Mouse (Mus musculus): Measurements from ENCODE around the gene H2-T24.
A peak's percentile ranks its signal among the peaks of the same experiment; 100 is the strongest.
"Not testable (repeated sequence)": the region's sequence is repeated elsewhere in the genome, so short reads cannot be mapped to it uniquely, and the experiment has no call there.

Gene H2-T24

DNA sequence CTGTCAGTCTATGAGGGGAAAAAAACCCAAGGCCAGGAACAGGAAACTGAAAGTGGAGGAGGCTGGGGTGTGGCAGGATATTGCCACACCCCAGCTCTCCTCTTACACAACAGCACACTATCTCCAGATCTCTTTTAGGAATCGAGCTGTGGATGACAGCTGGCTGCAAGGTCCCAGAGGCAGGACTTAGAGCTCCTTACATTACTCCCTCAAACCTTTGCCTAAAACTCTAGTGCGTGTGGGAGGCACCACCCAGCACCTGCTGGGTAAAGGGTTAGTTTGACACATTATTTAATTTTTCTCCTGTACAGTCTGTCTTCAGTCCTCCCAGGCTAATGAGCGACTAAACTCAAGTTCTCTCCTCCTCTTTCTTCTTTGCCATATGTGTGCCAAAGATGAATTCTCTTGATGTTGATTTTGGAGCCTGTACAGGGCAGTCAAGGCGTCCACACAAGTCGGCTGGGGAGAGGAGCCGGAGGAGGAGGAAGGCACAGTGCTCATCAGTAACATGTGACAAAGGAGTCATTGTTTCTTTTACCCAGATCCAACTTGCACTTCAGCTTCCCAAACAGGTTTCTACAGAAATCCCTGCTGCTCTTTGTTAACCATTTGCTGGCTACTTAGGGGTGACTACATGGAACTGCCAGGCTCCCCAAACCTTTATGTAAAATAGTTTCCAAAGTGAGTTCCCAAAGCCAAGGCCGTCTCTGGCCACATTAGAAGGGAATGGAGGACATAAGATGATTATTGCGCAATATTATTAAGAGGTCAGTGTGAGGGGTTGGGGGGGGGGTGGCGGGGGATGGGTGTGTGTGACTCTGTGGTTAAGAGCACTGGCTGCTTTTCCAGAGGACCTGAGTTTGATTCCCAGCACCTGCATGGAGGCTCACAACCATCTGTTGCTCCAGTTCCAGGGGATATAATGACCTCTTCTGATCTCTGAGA, 3.6 kb upstream of the H2-T24 start:
- peak; percentile 49 for DNase-seq (ENCODE audit: low spot score)

DNA sequence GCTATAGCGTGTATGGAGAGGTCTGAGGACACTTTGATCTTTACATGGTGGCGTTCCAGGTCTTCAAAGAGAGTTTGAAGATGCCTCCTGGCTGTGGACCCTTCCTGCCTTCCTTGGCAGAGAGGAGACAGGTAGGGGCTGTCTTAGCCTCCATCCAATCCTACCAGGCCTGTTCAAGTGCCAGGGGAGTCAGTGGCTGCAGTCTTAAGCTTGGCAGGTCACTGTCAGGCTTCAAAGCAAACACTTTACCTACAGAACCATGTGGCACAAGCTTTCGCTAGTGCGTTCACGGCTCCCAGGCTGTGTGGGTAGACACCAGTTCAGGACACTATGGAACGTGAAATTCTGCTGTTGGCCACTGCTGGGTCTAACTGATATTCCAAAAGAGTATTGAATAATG, 2.6 kb upstream of the H2-T24 start:
- peak; percentile 5 for DNase-seq (ENCODE audit: low spot score)

DNA sequence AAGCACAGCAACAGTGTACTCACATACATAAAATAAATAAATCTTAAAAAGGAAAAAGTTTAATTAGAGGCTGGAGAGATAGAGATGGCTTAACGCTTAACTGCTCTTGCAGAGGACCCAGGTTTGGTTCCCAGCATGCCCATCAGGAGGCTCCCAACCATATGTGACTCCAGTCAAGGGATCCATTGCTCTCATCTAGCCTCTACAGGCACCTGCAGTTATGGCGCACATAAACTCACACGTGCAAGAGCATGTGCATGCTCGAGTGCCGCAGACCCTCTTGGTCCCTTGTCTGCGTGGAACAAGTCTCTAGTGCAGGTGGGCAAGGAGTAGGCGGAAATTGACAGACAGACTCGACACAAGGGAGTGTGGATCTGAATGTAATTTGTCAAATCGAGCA, 1.7 kb upstream of the H2-T24 start:
- DNase-seq (ENCODE audit: low spot score), result no peak

DNA sequence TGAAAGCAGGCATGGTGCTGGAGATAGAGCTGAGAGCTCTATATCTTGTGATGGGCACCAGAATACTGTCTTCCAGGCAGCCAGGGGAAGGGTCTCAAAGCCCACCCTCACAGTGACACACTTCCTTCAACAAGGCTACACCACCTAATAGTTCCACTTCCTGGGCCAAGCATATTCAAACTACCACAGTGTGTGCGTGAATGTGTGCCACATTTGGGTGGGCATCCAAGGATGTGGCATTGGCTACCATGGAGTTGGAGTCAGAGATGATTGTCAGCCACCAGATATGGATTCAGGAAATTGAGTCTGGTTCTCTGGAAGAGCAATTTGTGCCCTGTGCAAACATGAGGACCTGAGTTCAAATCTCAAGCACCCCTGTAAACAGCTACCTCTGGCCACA, 949 bp upstream of the H2-T24 start:
- no peak for DNase-seq (ENCODE audit: low spot score)

DNA sequence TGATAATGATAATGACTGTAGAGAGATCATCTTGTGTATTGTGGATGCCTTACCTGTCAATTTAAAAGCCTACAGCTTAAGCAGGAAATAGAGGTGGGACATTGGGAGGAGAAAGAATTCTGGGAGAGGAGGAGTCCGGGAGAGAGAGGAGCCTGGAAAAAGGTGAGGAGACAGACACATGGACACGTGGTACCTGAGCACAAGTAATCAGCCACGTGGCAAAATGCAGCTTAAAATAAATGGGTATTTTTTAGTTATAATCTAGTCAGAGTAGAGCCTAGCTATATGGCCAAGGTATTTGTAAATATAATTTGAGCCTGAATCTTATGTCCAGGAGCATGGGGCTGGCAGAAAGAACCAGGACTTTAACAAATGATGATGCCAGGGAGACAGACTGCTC, 841 bp downstream of the H2-T24 start:
- DNase-seq (ENCODE audit: low spot score), result no peak

DNA sequence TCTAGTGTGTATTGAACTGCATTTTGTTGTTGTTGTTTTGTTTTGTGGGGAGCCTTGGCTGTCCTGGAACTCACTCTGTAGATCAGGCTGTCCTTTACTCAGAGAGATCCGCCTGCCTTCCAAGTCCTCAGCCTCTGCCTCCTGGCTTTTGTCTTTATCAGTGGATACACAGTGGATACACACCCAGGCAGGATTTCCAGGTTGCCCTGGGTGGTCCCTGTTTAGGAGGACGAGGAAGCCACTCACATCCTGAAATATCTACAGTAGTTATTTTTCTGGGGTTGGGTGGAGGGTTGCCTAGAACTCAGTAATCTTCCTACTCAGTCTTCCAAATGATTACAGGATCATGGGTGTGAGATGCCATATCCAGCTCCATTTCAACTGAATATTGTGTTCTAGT, 1.4 kb downstream of the H2-T24 start:
- no peak for DNase-seq (ENCODE audit: low spot score)

DNA sequence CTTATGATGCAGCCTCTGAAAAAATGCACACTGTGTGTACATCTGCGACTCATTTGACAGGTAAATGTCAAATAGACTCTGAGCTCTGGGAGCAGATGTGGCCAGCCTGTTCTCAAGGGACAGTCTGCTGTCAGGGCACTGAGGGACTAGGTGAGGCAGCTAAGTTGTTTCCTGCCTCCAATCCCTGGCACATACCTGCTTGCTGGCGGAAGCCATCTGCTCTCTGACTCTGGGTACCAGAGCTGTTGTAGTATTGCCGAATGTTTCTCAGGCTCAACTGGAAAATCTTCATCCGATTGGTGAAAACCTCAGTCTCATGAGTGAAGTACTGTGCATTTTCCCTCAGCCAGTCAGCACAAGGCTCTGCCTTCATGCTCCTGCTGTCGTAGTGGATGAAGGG, 3.3 kb downstream of the H2-T24 start:
- DNase-seq (ENCODE audit: low spot score), result no peak

DNA sequence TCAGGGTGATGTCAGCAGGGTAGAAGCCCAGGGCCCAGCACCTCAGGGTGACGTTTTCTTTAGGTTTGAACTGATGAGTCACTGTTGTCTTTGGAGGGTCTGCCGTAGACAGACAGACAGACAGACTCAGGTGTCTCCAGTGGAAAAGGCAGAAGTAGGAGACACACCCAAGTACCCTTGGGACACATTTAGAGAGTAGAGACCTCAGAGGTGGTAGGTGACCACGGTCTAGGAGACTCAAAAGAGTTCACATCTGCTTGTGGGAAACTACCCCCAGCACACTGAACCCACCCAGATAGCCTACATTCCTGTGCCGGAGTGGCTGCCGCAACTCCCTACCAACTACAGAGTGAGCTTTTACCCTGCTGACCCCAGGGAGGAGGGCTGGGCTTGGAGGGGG, 5.4 kb downstream of the H2-T24 start:
- DNase-seq (ENCODE audit: low spot score), result no peak

DNA sequence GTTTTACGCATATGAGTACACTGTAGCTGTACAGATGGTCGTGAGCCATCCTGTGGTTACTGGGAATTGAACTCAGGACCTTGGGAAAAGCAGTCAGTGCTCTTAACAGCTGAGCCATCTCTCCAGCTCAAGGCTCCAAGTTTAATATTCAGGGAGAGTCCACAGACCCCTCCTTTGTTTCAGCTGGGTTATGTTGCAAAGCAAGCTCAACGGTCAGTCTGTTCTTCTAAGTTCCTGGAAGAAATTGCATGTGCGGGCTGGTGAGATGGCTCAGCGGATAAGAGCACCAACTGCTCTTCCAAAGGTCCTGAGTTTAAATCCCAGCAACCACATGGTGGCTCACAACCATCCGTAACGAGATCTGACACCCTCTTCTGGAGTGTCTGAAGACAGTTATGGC, 16.0 kb downstream of the H2-T24 start:
- not testable (repeated sequence) for DNase-seq (ENCODE audit: low spot score)

DNA sequence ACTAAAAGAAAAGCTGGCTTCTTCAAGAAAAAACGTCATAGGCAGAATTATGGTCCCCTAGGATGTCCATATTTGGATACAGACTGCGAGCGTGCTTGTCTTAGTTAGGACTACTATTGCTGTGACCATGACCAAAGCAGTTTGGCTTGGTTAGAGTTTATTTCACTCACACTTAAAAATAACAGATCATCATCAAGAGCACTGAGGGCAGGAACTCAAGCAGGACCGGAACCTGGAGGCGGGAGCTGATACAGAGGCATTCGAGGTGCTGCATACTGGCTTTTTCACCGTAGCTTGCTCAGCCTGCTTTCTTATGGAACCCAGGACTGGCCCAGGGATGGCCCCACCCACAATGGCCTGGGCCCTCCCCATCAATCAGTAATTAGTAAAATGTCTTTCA, 17.0 kb downstream of the H2-T24 start:
- no peak for DNase-seq (ENCODE audit: low spot score)

DNA sequence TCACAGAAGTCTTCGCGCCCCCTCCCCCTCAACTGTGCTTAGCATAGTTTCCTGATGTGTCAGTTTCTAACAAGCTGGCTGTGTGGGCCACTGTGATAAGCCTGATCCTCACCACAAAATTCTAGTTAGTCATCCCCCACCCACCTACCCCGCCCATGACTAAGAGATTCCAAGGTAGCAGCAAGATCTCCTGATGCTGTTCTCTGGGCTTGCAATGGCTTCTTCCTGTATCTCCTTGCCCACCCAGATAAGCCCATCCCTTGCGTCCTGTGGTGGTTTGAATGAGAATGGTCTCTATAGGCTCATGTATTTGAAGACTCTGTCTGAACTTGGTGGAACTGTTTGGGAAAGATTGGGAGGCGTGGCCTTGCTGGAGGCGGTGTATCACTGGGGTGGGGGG, 18.4 kb downstream of the H2-T24 start:
- DNase-seq (ENCODE audit: low spot score), result no peak

DNA sequence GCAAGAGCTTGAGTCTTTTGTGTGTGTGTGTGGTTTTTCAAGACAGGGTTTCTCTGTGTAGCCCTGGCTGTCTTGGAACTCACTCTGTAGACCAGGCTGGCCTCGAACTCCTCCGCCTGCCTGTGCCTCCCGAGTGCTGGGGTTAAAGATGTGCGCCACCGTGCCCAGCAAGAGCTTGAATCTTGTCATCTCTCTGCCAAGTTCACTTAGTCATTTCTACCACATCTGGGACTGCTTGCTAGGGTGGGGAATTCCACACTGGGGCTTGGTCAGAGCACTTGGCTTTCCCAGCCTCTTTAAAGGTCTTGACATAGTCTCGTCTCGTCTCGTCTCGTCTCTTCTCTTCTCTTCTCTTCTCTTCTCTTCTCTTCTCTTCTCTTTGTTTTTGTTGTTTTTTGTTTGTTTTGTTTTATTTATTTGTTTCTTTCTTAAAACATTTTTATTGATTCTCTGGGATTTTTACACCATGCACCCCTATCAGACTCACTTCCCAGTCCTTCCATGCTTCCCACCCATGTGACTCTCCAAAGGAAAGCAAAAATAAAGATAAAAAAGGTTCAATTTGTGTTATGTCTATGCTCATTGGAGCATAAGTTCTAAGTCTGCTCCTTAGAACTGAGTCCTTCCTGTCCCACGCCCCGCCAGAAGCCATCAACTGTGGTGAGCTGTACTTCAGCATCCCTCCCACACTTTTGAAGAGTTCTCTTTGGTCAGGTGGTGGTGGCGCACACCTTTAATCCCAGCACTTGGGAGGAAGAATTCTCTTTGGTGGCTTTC, 19.1 kb downstream of the H2-T24 start:
- no peak for DNase-seq (ENCODE audit: low spot score)

DNA sequence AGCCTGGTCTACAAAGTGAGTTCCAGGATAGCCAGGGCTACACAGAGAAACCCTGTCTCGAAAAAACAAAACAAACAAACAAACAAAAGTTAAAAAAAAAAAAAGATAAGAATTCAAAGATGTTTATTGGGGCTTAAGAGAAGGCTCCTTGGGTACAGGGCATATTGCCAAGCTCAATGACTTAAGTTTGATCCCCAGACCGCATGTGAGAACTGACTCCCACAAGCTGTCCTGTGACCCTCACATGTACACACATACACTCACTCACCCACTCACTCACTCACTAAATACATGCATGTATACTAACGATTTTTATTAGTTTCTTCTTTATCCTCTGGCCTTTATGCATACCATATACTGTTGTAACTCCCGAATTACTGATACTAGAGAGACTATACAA, 20.0 kb downstream of the H2-T24 start:
- no peak for DNase-seq (ENCODE audit: low spot score)

DNA sequence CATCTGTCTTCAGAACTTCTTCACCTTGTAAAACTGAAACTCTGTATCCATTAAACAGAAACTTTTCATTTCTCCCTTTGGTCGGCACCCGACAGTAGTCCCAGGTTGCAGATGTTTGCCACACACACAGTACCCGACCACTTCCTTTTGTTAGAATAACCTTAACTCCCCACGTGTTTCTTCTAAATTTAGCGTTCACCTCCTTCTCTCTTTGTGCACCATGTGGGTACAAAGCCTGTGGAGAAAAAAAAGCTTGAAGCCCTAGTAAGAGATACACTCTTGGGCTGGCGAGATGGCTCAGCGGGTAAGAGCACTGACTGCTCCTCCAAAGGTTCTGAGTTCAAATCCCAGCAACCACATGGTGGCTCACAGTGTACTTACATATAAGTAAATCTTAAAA, 21.0 kb downstream of the H2-T24 start:
- DNase-seq (ENCODE audit: low spot score), result no peak

DNA sequence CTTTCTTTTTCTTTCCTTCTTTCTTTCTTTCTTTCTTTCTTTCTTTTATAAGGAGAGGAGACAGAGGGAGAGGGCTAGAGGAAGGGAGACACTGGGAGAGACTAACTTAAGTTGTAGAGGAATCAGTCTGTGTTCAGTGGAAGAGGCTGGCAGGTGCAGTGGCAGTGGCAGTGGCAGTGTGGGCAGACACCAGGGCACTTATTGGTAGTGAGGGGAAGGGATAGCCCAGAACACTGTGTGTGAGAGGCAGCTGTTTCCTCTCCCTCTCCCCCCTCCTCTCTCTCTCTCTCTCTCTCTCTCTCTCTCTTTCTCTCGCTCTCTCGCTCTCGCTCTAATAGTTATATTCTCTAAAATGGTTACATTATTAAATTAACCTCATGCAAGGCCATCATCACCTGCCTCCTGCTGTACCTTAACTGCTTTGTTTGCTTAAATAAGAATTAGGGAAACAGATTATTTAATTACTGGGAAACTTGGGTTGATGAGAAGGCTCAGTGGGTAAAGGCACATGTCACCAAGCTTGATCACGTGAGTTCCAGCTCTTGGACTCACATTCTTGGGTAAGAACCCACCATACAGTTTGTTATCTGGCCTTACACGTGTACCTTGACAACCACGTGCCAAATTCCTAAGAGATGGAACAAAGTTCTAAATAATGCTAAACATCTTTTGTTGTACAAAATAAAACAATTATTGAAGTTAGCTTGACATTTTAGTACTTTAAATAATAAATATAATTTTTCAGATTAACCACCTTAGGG, 21.6 kb downstream of the H2-T24 start:
- DNase-seq (ENCODE audit: low spot score), result no peak

DNA sequence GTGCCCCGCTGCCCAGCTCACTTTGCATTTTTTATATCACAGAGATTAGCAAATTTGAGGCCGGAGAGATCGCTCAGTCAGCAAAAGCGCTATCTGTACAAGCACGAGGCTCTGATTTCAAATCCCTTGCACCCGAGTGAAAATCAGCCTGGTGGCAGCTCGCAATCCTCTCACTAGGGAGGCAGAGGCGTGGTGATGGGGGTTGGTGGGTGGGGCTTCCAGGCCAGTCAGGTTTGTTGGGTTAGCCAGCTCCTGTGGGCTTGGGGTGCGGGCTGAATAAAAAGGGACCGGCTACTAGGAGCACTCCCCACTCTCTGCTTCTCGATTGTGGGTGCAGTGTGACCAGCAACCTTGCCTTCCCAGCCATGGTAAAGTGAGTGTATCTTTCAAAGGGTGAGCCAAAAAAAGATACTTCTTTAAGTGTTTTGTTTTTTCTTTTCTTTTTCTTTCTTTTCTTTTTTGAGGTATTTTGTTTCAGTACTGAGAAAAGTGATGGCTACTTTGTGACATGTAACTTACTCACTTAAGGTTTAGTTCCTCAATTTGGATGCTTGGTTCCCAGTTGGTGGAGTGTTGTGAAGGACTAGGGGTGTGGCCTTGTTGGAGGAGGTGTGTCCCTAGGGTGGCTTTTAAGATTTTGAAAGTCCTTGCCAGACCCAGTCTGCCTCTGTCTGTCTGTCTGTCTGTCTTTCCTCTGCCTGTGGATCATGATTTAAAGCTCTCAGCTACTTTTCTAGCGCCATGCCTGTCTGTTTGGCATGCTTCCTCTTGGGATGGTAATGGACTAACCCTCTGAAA, 22.4 kb downstream of the H2-T24 start:
- no peak for DNase-seq (ENCODE audit: low spot score)

DNA sequence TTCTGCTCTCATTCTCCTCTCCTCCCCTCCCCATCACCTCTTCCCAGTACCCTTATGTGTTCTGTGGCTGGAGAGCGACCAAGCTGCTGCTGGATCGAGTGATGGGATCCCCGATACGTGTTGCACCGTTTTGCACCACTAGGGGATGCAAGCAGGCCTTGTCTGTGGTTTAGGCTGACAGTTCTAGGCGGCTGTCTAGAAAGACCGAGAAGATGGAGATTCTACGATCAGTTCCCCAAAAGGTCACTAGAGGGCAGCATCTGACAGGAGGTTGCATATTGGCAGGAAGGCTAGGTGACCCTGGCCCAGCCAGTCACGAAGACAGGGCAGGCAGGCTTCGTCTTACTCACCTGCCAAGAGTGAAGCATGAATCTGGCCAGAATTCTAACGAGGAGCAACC, 23.4 kb downstream of the H2-T24 start:
- peak; percentile 97 for DNase-seq (ENCODE audit: low spot score)

DNA sequence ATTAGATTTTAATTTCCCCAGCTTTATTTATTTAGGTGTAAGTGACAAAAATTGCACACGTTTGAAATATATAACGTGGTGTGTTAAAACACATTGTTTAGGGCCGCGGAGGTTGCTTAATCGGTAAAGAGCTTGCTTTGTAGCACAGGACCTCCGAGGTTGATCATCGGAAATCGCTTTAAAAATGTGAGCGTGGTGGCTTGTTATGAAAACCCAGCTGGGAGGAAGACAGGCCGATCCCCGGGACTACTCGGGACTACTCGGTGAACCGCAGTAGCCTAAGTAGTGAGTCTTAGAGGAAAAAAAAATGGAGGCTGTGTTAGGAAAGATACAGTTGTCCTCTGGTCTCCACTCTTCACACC, 25.5 kb downstream of the H2-T24 start:
- peak; percentile 47 for DNase-seq (ENCODE audit: low spot score)

DNA sequence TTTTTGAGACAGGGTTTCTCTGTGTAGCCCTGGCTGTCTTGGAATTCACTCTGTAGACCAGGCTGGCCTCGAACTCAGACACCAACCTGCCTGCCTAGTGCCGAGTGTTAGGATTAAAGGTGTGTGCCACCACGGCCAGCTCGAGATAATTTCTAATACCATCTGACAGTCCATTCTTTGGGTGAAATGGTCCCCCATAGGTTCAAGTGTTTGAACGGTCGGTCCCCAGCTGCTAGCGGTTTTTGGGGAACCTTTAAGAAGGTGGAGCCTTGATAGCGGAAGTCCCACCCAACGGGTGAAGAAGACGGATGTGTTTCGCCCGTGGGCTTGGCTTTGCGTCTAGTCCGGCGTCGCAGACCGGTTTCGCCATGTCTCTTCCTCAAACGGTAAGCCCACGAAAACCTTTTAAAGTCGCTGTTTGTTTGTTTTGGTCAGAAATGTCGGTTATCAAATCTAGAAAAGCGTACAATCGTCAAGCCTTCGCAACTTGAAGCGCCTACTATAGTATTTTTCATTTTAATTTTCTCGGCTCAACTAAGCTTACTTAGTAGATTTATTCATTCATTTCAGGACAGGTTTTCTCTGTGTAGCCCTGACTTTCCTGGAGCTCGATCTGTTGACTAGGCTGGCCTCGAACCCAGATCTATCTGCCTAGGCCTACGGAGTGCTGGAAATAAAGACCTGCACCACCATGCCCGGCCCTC, 26.0 kb downstream of the H2-T24 start:
- peak; percentile 89 for DNase-seq (ENCODE audit: low spot score)

DNA sequence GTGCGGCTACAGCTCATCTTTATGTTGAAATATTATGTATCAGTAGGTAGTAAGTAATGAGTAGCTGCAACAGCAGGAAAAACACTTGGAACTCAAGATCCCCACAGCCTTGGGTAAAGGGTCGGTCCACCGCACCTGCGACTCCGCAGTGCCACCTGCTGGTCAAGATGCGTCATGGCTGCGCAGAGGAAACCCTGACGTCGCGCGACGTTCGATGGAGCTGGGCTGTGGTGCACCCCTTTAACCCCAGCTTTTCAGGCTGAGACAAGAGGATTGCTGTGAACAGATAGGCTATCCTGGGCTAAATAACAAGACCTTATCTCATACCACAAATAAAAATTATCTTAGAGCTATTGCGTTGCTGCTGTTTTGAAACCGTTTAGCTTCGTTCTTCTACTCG, 26.7 kb downstream of the H2-T24 start:
- DNase-seq (ENCODE audit: low spot score), result peak; percentile 90

DNA sequence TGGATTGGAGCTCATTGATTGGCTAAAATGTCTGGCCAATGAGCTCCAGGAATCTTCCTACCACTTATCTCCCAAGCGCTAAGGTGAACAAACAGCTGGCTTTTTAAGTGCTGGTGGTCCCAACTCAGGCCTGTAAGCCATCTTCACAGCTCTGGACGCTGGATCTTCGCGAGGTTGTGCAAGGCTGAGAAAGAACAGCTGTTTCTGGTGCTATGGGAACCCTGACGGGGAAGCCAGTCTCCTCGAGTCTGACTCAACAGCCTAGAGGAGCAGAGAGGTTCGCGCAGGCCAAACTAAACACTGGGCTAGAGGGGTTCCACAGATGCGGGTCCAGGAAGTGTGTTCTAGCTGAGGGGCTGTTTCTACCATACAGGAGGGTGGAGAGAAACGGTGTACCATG, 28.6 kb downstream of the H2-T24 start:
- no peak for DNase-seq (ENCODE audit: low spot score)

Measured in MN1 (cell line).